Mouse (Mus musculus) liver, adult 2 months (tissue): ENCODE data around the gene Kars.

Experiments used
- CTCF ChIP-seq: fragments of 200-500 bp; IDR thresholded peaks from 2 replicates; pipeline ENCODE4 v1.5.1; 2011; ENCODE audit warnings: low read depth, low read length, control low read depth
- POLR2A ChIP-seq: fragments of 200-500 bp; IDR thresholded peaks from 2 replicates; pipeline ENCODE4 v1.6.1; 2011; ENCODE audit warnings: low read length, control low read depth; ENCODE audit not compliant: insufficient read depth; ENCODE audit errors: extremely low read depth

DNA sequence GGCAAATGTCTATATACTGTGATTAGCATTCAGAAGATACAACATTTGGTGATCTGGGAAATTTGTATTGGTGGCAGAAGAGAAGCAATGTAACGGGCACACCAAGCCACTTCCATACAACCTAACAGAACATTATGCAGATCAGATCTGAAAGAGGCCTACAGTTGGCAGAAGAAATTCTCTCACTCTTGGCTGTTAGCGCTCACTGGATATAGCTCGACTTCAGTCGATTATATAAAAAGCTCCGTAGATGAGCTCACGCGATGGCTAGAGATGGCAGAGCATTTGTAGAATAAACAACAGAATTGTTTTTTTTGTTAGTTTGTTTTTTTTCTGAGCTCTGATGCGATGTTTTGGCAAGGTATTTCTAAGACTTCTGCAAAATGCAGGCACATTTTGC is 19.8 kb downstream of the Kars start:
- TF ChIP-seq CTCF: no peak
- no peak for TF ChIP-seq POLR2A
